7 mouse cellular contexts compared by ENCODE assay signal in the genomic region with DNA sequence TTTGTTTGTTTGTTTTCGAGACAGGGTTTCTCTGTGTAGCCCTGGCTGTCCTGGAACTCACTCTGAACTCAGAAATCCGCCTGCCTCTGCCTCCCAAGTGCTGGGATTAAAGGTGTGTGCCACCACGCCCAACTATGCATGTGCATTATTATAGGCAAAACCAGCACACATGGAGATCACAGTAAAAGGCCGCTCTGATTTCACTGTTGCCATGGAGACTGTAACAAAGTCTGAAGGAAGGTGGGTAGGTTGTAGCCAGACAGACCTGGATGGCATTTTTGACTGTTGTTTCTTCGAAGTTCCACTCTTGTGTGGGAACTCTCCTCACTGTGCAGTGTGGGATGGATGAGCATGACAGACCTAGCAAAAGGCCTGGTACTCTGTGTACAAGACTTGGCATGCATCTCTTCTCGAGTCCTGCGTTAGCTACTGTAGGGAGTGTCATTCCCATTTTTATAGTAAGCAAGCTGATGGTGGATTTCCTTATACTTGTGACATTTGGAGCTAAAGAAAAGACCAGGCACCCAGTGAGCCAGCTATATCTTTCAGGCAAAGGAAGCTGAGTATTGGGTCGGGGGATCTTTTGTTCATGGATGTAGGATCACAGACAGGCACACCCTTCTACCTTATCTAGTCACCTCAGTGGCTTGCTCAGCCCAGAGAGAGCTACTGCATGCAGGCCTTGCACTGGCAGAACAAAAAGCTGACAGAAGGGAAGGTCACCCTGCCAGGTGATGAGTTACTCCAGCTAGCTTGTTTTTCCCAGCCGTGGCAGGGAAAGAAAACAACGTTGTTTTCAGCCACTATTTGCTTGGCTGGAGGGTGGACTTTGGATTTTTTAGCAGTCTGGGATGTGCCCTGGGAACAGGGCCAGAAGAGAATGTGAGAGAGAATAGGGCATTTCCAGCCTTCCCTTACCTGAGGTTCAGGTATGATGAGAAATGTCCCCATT. TPM values are rescaled to one million over a fixed set of nuclear protein-coding genes. Genes with fewer than 3 reads are reported as not detected.
DNase-seq lines count a peak whose midpoint lies in the region; ATAC-seq lines count a peak whose summit lies in the region.

No protein-coding gene starts in this region.

- H3K4me1 ChIP-seq in forebrain, embryonic 12.5 days: peaks cover 32% of the 10 kb centered on the region
- peaks cover 32% of the 10 kb centered on the region for H3K4me1 ChIP-seq in kidney, embryonic 16.5 days (ENCODE audit: insufficient read depth, low read length)
- H3K4me1 ChIP-seq in neural tube, embryonic 12.5 days: peaks cover 33% of the 10 kb centered on the region

- peak overlapping the region; percentile 87 for H3K4me2 ChIP-seq in forebrain, embryonic 12.5 days
- H3K4me2 ChIP-seq in kidney, embryonic 16.5 days (replicated peaks; ENCODE audit: low read depth, low read length): peak overlapping the region; percentile 89
- H3K4me2 ChIP-seq in neural tube, embryonic 12.5 days (replicated peaks): peak overlapping the region; percentile 82

- no peak for ATAC-seq in forebrain, embryonic 12.5 days (ENCODE audit: low FRiP score)
- ATAC-seq in kidney, embryonic 16.5 days (ENCODE audit: low FRiP score, low TSS enrichment): no peak
- ATAC-seq in neural tube, embryonic 12.5 days (ENCODE audit: low FRiP score, low read depth): no peak

- 78% methylated on average over 10 of the region's 10 CpGs for WGBS in forebrain, embryonic 12.5 days
- 73% methylated on average over 10 of the region's 10 CpGs for WGBS in kidney, embryonic 16.5 days
- WGBS in neural tube, embryonic 12.5 days: 75% methylated on average over 10 of the region's 10 CpGs

- DNase-seq in right cerebral cortex, postnatal 14 days: peak; percentile 6
- DNase-seq in right cerebral cortex, postnatal 4 days: no peak
- DNase-seq in urinary bladder, postnatal 10 days (ENCODE audit: low spot score): no peak
- no peak for DNase-seq in left cerebral cortex, adult 18-20 months (ENCODE audit: low spot score in 2 of 2)

- H3K4me3 ChIP-seq in forebrain, embryonic 12.5 days (replicated peaks): peak overlapping the region; percentile 87
- peak overlapping the region; percentile 90 for H3K4me3 ChIP-seq in kidney, embryonic 16.5 days (ENCODE audit: low read length)
- H3K4me3 ChIP-seq in neural tube, embryonic 12.5 days: peak overlapping the region; percentile 65

- no peaks in the 10 kb centered on the region for H3K27me3 ChIP-seq in forebrain, embryonic 12.5 days
- no peaks in the 10 kb centered on the region for H3K27me3 ChIP-seq in kidney, embryonic 16.5 days (ENCODE audit: insufficient read depth, low read length)
- no peaks in the 10 kb centered on the region for H3K27me3 ChIP-seq in neural tube, embryonic 12.5 days (replicated peaks)

- H3K9ac ChIP-seq in forebrain, embryonic 12.5 days: peak overlapping the region; percentile 77
- H3K9ac ChIP-seq in kidney, embryonic 16.5 days (replicated peaks; ENCODE audit: low read length): peak overlapping the region; percentile 98
- H3K9ac ChIP-seq in neural tube, embryonic 12.5 days: peak overlapping the region; percentile 89

- no peaks in the 10 kb centered on the region for H3K9me3 ChIP-seq in forebrain, embryonic 12.5 days
- H3K9me3 ChIP-seq in kidney, embryonic 16.5 days (ENCODE audit: low read length): no peaks in the 10 kb centered on the region
- no peaks in the 10 kb centered on the region for H3K9me3 ChIP-seq in neural tube, embryonic 12.5 days

- no peaks in the 10 kb centered on the region for H3K36me3 ChIP-seq in forebrain, embryonic 12.5 days (replicated peaks)
- H3K36me3 ChIP-seq in kidney, embryonic 16.5 days (ENCODE audit: insufficient read depth, low read length): 0 out of 2 replicates have a peak, but pooled peaks cover 2% of the 10 kb centered on the region
- H3K36me3 ChIP-seq in neural tube, embryonic 12.5 days: no peaks in the 10 kb centered on the region

- H3K27ac ChIP-seq in forebrain, embryonic 12.5 days: peak overlapping the region; percentile 93
- H3K27ac ChIP-seq in kidney, embryonic 16.5 days (ENCODE audit: low read length): peak overlapping the region; percentile 99
- H3K27ac ChIP-seq in neural tube, embryonic 12.5 days: peak overlapping the region; percentile 89; the same call in 1 of the 2 replicates

RNA-seq across cellular contexts. Expression of gene Ubald1, which starts 1.6 kb away (rescaled TPM):
- 23.8 and 27.2 TPM in 2 replicates for polyA plus RNA-seq in forebrain, embryonic 12.5 days (2016; fragmentation: Nextera tagmentation; extraction: Ambion mirVana)
- 36.2 and 40.4 TPM in 2 replicates for polyA plus RNA-seq in kidney, embryonic 16.5 days (2015; fragmentation: Nextera tagmentation; extraction: Ambion mirVana)
- polyA plus RNA-seq in neural tube, embryonic 12.5 days (2016; fragmentation: Nextera tagmentation; extraction: Ambion mirVana): 41.9 and 45.0 TPM in 2 replicates
- total RNA-seq in left cerebral cortex, adult 18-20 months (2021): 10 to 100 TPM; 86.5 to 95.6 TPM

RNA-seq across cellular contexts. Expression of gene Mgrn1, which starts 4.4 kb away (rescaled TPM):
- 80.2 and 85.1 TPM in 2 replicates for polyA plus RNA-seq in forebrain, embryonic 12.5 days (2016; fragmentation: Nextera tagmentation; extraction: Ambion mirVana)
- polyA plus RNA-seq in kidney, embryonic 16.5 days (2015; fragmentation: Nextera tagmentation; extraction: Ambion mirVana): 113 and 117 TPM in 2 replicates
- polyA plus RNA-seq in neural tube, embryonic 12.5 days (2016; fragmentation: Nextera tagmentation; extraction: Ambion mirVana): 92.5 and 93.3 TPM in 2 replicates
- total RNA-seq in left cerebral cortex, adult 18-20 months (2021): 100 to 1,000 TPM; 213 to 223 TPM

RNA-seq across cellular contexts. Expression of gene 4930562C15Rik, which starts 46.5 kb away (rescaled TPM):
- polyA plus RNA-seq in forebrain, embryonic 12.5 days (2016; fragmentation: Nextera tagmentation; extraction: Ambion mirVana): 0.44 and 0.54 TPM in 2 replicates
- 0.30 and 0.85 TPM in 2 replicates for polyA plus RNA-seq in kidney, embryonic 16.5 days (2015; fragmentation: Nextera tagmentation; extraction: Ambion mirVana)
- polyA plus RNA-seq in neural tube, embryonic 12.5 days (2016; fragmentation: Nextera tagmentation; extraction: Ambion mirVana): 0.27 and 0.51 TPM in 2 replicates
- total RNA-seq in left cerebral cortex, adult 18-20 months (2021): not detected

RNA-seq across cellular contexts. Expression of gene Nudt16l1, which starts 56.9 kb away (rescaled TPM):
- 124 and 125 TPM in 2 replicates for polyA plus RNA-seq in forebrain, embryonic 12.5 days (2016; fragmentation: Nextera tagmentation; extraction: Ambion mirVana)
- polyA plus RNA-seq in kidney, embryonic 16.5 days (2015; fragmentation: Nextera tagmentation; extraction: Ambion mirVana): 171 and 187 TPM in 2 replicates
- polyA plus RNA-seq in neural tube, embryonic 12.5 days (2016; fragmentation: Nextera tagmentation; extraction: Ambion mirVana): 124 and 125 TPM in 2 replicates
- total RNA-seq in left cerebral cortex, adult 18-20 months (2021): 10 to 100 TPM; 65.9 to 71.0 TPM
